Mouse (Mus musculus): ENCODE measurements at regions not wholly inside any gene's neighbourhood (a gene's known extent, or its start where the extent isn't known, plus 50 kb on each side); places are given as distances from the start of the nearest gene placed in this dataset.
A peak's percentile ranks its signal among the peaks of the same experiment; 100 is the strongest.

DNA sequence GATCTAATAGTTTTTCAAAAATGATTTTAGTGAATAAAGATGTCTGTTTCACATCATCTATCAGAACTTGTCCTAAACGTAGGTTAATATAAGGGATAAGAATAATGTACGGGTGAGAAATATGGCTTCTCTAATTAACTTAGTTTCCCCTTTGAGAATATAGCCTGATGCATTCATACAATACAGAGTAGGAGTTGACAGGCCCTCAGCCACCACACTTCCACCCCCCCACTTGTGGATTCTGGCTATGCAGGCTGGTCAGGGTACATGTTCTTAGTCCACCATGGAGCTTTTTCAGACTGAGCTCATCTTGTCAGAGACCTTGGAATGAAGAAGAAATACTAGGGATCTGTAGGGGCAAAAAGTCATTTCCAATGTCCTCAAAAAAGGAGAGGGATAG, 80.1 kb downstream of the Anxa1 start:
- H3K9me3 ChIP-seq = no peaks in the 10 kb centered on the region
- 94% methylated on average over 2 of the region's 2 CpGs for WGBS
- no peaks in the 10 kb centered on the region for H3K4me1 ChIP-seq
- no peak overlapping the region for H3K4me2 ChIP-seq (replicated peaks)
- no peaks in the 10 kb centered on the region for H3K36me3 ChIP-seq
- no peak for ATAC-seq (ENCODE audit: low FRiP score, low read depth)
- no peak overlapping the region for H3K27ac ChIP-seq (replicated peaks)
- no peaks in the 10 kb centered on the region for H3K27me3 ChIP-seq
- H3K9ac ChIP-seq (replicated peaks) = no peak overlapping the region
- H3K4me3 ChIP-seq = no peak overlapping the region

DNA sequence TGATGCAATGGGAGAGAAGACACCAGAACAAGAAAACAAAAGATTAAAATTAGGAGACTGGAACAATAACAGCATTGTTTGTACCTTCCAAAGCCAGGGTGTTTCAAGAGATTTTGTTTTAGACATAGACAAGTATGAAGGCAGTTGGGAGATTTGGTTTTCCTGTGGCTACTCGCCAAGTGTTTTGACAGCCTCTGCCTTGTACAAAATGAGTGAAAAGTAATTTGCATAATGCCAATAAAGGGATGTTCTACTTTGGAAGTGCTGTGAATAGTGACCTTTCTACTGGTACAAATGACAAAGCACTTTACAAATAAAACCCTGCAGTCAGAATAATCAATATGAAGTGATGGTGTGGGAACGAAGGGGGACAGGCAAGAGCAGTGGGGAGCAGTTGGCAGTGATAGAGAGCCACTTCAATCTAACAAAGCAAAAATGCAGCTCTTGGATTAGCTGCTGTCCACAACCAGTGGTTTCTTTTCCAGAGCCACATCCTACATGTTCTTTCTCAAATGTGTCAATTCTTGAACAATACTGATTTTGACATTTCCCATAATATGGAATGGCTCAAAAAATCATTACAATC, 90.6 kb downstream of the Anxa1 start:
- no peaks in the 10 kb centered on the region for H3K9me3 ChIP-seq
- H3K36me3 ChIP-seq = no peaks in the 10 kb centered on the region
- WGBS = 17% methylated on average over 2 of the region's 2 CpGs
- H3K27ac ChIP-seq (replicated peaks) = no peak overlapping the region
- H3K9ac ChIP-seq (replicated peaks) = no peak overlapping the region
- peak; percentile 66 for ATAC-seq (ENCODE audit: low FRiP score, low read depth)
- no peak overlapping the region for H3K4me2 ChIP-seq (replicated peaks)
- no peak overlapping the region for H3K4me3 ChIP-seq
- peaks cover 7% of the 10 kb centered on the region; the same call in 1 of the 2 replicates for H3K4me1 ChIP-seq
- no peaks in the 10 kb centered on the region for H3K27me3 ChIP-seq

DNA sequence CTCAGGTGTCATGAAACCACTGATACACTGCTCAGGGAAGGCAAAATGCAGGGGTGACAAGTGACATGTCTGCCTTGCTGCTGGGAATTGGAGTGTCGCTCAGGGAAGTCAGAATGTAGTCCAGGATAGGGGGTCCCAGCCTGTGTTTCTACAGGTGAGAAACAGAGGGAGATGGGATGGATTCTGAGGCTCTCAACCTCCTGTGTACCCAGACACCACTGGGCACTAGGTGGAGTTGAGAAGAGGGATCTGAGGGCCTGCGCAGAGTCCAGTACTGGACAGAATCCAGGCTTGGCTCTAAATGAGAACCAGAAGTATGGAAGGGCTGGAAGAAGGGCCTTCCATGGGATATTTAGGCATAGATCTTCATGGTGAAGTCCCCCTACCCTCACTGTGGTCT, 92.3 kb downstream of the Anxa1 start:
- no peak for ATAC-seq (ENCODE audit: low FRiP score, low read depth)
- H3K4me1 ChIP-seq = peaks cover 7% of the 10 kb centered on the region; the same call in 1 of the 2 replicates
- H3K9me3 ChIP-seq = no peaks in the 10 kb centered on the region
- no peaks in the 10 kb centered on the region for H3K27me3 ChIP-seq
- no peak overlapping the region for H3K4me3 ChIP-seq
- 94% methylated on average over 2 of the region's 2 CpGs for WGBS
- H3K9ac ChIP-seq (replicated peaks) = no peak overlapping the region
- H3K4me2 ChIP-seq (replicated peaks) = no peak overlapping the region
- no peaks in the 10 kb centered on the region for H3K36me3 ChIP-seq
- no peak overlapping the region for H3K27ac ChIP-seq (replicated peaks)

DNA sequence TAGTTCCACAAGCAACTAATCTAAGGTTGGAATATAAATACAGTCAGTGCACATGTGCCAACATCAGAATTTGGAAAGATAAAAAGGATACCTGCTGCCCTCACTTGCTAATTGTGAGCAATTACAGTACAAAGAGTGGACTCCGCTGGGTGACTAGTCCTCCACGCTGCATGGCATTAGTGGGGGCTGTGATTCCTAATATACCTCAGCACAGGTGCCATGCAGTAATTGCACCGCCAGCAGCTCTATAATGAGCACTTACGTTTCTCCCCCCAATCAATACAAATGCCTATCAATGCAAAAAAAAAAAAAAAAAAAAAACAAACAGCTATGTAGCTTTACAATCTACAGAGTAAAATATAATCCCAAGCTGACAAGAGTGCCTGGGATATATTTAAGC, 105.6 kb downstream of the Anxa1 start:
- H3K4me3 ChIP-seq = no peak overlapping the region
- H3K9ac ChIP-seq (replicated peaks) = no peak overlapping the region
- H3K4me1 ChIP-seq = no peaks in the 10 kb centered on the region
- H3K27ac ChIP-seq (replicated peaks) = no peak overlapping the region
- WGBS = 84% methylated on average over 4 of the region's 4 CpGs
- H3K27me3 ChIP-seq = no peaks in the 10 kb centered on the region
- no peak overlapping the region for H3K4me2 ChIP-seq (replicated peaks)
- no peaks in the 10 kb centered on the region for H3K36me3 ChIP-seq
- ATAC-seq (ENCODE audit: low FRiP score, low read depth) = no peak
- no peaks in the 10 kb centered on the region for H3K9me3 ChIP-seq

DNA sequence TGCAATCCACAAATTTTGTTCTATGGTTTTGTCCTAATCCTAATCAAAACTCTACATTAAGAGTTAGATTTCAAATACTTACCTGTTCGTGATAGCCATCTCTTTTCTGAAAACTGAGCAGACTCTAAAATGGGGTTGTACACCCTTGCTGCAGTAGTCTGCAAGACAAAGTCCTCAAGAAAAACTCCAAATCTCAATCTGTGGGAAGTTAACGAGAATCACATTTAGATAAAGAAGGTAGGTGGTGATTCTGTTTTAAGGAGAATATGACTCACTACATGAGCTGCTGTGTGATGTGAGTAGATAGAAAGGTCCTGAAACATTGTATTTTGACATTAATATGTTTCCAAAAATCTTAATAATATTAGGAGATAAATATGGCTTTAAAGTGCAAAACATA, 107.6 kb downstream of the Anxa1 start:
- no peak overlapping the region for H3K4me2 ChIP-seq (replicated peaks)
- H3K4me1 ChIP-seq = no peaks in the 10 kb centered on the region
- H3K27me3 ChIP-seq = no peaks in the 10 kb centered on the region
- WGBS = 80% methylated on average over 2 of the region's 2 CpGs
- no peak overlapping the region for H3K4me3 ChIP-seq
- H3K36me3 ChIP-seq = no peaks in the 10 kb centered on the region
- no peak overlapping the region for H3K27ac ChIP-seq (replicated peaks)
- ATAC-seq (ENCODE audit: low FRiP score, low read depth) = no peak
- H3K9ac ChIP-seq (replicated peaks) = no peak overlapping the region
- no peaks in the 10 kb centered on the region for H3K9me3 ChIP-seq

DNA sequence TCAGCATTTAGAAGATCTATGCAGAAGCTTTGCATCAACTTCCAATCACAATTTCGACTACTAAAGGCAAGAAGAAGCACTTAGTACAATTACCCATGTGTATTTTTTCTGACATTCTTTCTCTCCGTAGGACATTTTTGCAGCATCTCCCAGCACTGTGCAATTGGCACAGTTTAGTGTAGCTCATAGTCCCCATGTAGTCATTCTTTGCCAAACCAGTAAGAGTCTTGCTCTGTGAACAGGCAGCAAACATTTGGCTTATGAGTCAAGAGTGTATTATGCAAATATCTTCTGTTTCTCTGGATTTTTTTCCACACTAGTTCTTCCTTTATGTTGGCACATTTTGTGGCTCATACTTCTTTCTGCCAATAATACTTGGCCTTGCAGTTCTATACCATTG, 129.2 kb downstream of the Anxa1 start:
- Histone ChIP-seq H3K4me3 (no peak overlapping the region), H3K27me3 (no peaks in the 10 kb centered on the region), H3K27ac (replicated peaks) (no peak overlapping the region), H3K9ac (replicated peaks) (no peak overlapping the region), H3K4me1 (no peaks in the 10 kb centered on the region), H3K4me2 (replicated peaks) (no peak overlapping the region), H3K9me3 (no peaks in the 10 kb centered on the region), H3K36me3 (no peaks in the 10 kb centered on the region)
- 75% methylated on average over 2 of the region's 2 CpGs for WGBS
- ATAC-seq (ENCODE audit: low FRiP score, low read depth) = no peak

DNA sequence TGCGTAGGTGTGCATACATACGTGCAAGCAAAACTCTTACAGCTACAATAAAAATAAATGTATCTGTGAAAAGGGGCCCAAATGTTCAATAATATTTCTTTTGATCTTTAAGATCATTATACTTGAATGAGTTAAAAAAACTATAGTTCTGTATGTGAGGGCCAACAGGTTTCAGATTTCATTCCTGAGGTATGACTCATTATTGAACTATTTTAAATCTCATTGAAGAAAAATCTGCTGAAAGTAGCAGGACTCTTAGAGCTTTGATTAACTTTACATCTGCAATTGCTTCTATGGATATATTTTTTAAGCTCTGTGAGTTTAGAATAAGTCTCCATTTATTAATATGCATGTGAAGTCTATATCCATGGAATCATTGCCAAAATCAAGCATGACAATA, 138.6 kb downstream of the Anxa1 start:
- H3K27me3 ChIP-seq = no peaks in the 10 kb centered on the region
- H3K4me3 ChIP-seq = no peak overlapping the region
- no peak for ATAC-seq (ENCODE audit: low FRiP score, low read depth)
- WGBS = 85% methylated on average over 2 of the region's 2 CpGs
- no peak overlapping the region for H3K9ac ChIP-seq (replicated peaks)
- H3K4me1 ChIP-seq = no peaks in the 10 kb centered on the region
- H3K36me3 ChIP-seq = no peaks in the 10 kb centered on the region
- no peaks in the 10 kb centered on the region for H3K9me3 ChIP-seq
- H3K27ac ChIP-seq (replicated peaks) = no peak overlapping the region
- no peak overlapping the region for H3K4me2 ChIP-seq (replicated peaks)

DNA sequence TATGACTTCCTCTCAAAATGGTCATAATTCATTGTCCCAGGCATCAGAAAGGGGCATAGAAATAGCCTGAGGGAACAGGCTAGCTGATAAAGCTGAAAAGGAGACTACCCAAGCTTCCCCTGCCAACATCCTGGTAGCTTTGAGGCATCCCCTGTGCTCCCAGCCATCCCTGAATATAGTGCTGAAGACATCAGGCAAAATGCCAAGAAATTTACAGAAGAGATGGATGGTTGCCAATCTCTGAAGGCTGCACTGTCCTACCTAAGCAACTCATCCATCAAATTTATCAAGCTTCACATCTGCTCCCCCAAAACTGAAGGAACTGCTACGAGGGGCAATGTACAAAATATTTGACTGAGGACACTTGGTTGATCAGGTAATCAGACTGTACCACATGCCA, 146.9 kb downstream of the Anxa1 start:
- no peak overlapping the region for H3K4me3 ChIP-seq
- no peak overlapping the region for H3K27ac ChIP-seq (replicated peaks)
- H3K4me2 ChIP-seq (replicated peaks) = no peak overlapping the region
- H3K36me3 ChIP-seq = no peaks in the 10 kb centered on the region
- no peaks in the 10 kb centered on the region for H3K27me3 ChIP-seq
- 64% methylated on average over 1 of the region's 1 CpGs for WGBS
- no peaks in the 10 kb centered on the region for H3K9me3 ChIP-seq
- H3K9ac ChIP-seq (replicated peaks) = no peak overlapping the region
- ATAC-seq (ENCODE audit: low FRiP score, low read depth) = no peak
- H3K4me1 ChIP-seq = no peaks in the 10 kb centered on the region

DNA sequence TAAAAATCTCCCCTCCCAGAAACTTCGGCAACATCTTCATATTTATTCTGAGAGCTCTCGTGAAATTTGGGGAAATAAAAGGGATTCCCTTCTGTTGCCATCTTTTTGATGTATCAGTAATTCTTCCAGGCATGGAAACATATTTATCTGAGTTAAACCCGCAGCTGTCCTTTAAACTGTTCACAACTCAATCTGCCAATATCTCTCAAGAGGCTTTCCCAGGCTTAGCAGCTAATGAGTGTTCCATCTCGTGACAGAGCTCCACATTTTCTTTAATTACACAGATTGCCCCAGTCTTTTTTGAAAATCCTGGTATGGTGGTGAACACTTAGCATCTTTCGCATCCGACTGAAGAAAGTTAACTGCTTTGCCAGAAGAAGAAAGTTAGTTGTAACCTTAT, 149.5 kb downstream of the Anxa1 start:
- no peak overlapping the region for H3K4me2 ChIP-seq (replicated peaks)
- no peak overlapping the region for H3K4me3 ChIP-seq
- H3K36me3 ChIP-seq = no peaks in the 10 kb centered on the region
- WGBS = 73% methylated on average over 6 of the region's 6 CpGs
- ATAC-seq (ENCODE audit: low FRiP score, low read depth) = no peak
- no peak overlapping the region for H3K27ac ChIP-seq (replicated peaks)
- H3K4me1 ChIP-seq = no peaks in the 10 kb centered on the region
- H3K9ac ChIP-seq (replicated peaks) = no peak overlapping the region
- no peaks in the 10 kb centered on the region for H3K9me3 ChIP-seq
- no peaks in the 10 kb centered on the region for H3K27me3 ChIP-seq

DNA sequence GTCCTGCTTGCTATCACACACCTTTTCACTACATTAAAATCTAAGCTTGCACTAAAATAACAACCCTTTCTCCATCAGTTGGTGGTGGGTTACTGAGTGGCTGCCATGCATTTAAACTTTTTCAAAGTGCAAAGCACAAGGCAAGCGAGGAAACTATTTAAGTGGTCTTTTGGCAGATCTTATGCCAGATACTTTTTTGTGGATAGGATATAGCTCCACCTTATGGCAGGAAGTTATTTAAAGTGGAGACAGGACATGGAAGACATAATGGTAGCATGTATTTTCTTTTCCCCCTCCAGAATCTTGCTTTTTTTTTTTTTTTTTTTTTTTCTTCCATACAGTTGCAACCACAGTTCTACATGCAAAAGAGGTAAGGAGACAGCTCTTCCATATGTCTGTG, 150.3 kb downstream of the Anxa1 start:
- H3K36me3 ChIP-seq = no peaks in the 10 kb centered on the region
- H3K9ac ChIP-seq (replicated peaks) = no peak overlapping the region
- WGBS = 48% methylated on average over 1 of the region's 1 CpGs
- H3K27ac ChIP-seq (replicated peaks) = no peak overlapping the region
- H3K27me3 ChIP-seq = no peaks in the 10 kb centered on the region
- no peak for ATAC-seq (ENCODE audit: low FRiP score, low read depth)
- no peak overlapping the region for H3K4me3 ChIP-seq
- H3K4me1 ChIP-seq = no peaks in the 10 kb centered on the region
- H3K4me2 ChIP-seq (replicated peaks) = no peak overlapping the region
- H3K9me3 ChIP-seq = no peaks in the 10 kb centered on the region

DNA sequence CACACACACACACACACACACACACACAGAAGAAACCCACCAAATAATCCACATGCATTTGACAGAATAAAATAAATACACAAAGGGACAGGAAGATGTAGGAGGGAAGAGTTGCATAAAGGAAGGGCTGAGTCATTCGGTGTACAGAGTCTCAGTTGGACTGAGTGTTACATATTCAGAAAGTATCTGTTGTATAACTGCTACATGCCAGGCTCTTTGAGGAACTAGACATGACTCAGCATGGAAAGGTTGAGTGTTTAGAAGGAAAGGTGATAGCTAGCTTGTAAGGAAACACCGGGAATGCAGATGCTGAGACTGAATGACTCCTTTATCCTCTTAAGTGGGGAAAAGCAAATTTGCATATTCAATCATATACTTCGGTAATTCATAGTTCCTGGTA, 151.3 kb downstream of the Anxa1 start:
- Histone ChIP-seq H3K27ac (replicated peaks) (no peak overlapping the region), H3K36me3 (no peaks in the 10 kb centered on the region), H3K4me1 (no peaks in the 10 kb centered on the region), H3K27me3 (no peaks in the 10 kb centered on the region), H3K4me2 (replicated peaks) (no peak overlapping the region), H3K9ac (replicated peaks) (no peak overlapping the region), H3K4me3 (no peak overlapping the region), H3K9me3 (no peaks in the 10 kb centered on the region)
- no peak for ATAC-seq (ENCODE audit: low FRiP score, low read depth)
- WGBS = 41% methylated on average over 3 of the region's 3 CpGs

DNA sequence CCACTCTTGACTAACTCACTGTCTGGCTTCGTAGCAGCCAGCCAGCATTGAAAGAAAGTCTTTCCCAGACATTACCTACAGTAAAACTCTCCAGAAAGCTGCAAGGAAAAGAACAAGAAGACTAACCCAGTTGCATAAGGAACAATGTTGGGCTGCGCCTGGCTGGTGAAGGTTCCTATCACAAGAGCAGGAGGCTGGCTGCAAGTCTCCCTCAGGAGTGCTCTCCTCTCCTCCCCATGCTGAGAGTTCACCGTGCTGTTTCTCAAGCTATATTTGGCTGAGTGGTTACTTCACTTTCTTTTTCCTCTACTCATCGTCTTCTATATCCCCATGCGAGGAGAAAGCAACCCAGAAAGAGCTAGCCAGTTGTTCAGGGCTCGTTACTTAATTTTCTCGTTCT, 164.0 kb downstream of the Anxa1 start:
- Histone ChIP-seq H3K9ac (replicated peaks) (no peak overlapping the region), H3K4me1 (no peaks in the 10 kb centered on the region), H3K36me3 (no peaks in the 10 kb centered on the region), H3K27me3 (no peaks in the 10 kb centered on the region), H3K27ac (replicated peaks) (no peak overlapping the region), H3K9me3 (no peaks in the 10 kb centered on the region), H3K4me2 (replicated peaks) (no peak overlapping the region), H3K4me3 (no peak overlapping the region)
- ATAC-seq (ENCODE audit: low FRiP score, low read depth) = no peak
- 86% methylated on average over 7 of the region's 7 CpGs for WGBS

DNA sequence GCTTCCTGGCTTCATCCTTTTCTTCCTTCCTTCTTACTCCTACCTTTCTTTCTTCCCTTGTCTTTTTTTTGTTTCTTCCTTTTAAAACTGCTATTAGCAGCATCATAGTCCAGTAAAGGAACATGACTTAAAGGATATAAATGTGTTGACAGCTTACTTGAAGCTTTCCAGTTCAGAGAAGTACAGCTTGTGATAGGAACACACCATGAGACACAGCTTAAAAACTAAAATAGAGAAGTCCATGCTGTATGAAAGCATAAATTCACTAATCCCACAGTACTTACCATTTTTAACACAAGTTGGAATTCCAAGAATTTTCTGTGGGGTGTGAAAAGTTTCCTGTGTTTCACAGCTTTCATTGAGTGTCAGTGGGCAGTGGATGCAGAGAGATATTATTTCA, 173.4 kb downstream of the Anxa1 start:
- H3K4me3 ChIP-seq = no peak overlapping the region
- H3K27ac ChIP-seq (replicated peaks) = no peak overlapping the region
- ATAC-seq (ENCODE audit: low FRiP score, low read depth) = no peak
- no peaks in the 10 kb centered on the region for H3K27me3 ChIP-seq
- no peak overlapping the region for H3K4me2 ChIP-seq (replicated peaks)
- H3K4me1 ChIP-seq = no peaks in the 10 kb centered on the region
- no peaks in the 10 kb centered on the region for H3K9me3 ChIP-seq
- no peaks in the 10 kb centered on the region for H3K36me3 ChIP-seq
- H3K9ac ChIP-seq (replicated peaks) = no peak overlapping the region
